Mouse (Mus musculus): ENCODE measurements around the gene Cyp2b9. TPM values are rescaled to one million over a fixed set of nuclear protein-coding genes. Genes with fewer than 3 reads are reported as not detected.
"Not testable (repeated sequence)": the region's sequence is repeated elsewhere in the genome, so short reads cannot be mapped to it uniquely, and the experiment has no call there.

Gene Cyp2b9
- not detected in 2 replicates for polyA plus RNA-seq (2015; fragmentation: Nextera tagmentation; extraction: Ambion mirVana)

GRCm38 (mm10) chr7:26173111-26173510, at the start of gene Cyp2b9:
Gene Cyp2b9, plus strand, starts transcription at chr7:26173411.
- not testable (repeated sequence) for H3K9me3 ChIP-seq, H3K36me3 ChIP-seq
- WGBS, result 59% methylated on average over 2 of the region's 3 CpGs

GRCm38 (mm10) chr7:26139623-26140022, 33.6 kb upstream of the Cyp2b9 start:
- not testable (repeated sequence) for H3K4me3 ChIP-seq; H3K36me3 ChIP-seq; H3K4me1 ChIP-seq (replicated peaks); H3K27ac ChIP-seq; H3K27me3 ChIP-seq; ATAC-seq (ENCODE audit: low FRiP score); H3K9me3 ChIP-seq; H3K9ac ChIP-seq; H3K4me2 ChIP-seq
- whole genome bisulfite sequencing, result no CpG with 5 or more reads among the region's 2 CpGs

More at GRCm38 (mm10) chr7:26173111-26173510, at the start of gene Cyp2b9:
- not testable (repeated sequence) for ATAC-seq (ENCODE audit: low FRiP score); H3K27me3 ChIP-seq; H3K9ac ChIP-seq; H3K27ac ChIP-seq; H3K4me2 ChIP-seq; H3K4me1 ChIP-seq (replicated peaks); H3K4me3 ChIP-seq

DNA sequence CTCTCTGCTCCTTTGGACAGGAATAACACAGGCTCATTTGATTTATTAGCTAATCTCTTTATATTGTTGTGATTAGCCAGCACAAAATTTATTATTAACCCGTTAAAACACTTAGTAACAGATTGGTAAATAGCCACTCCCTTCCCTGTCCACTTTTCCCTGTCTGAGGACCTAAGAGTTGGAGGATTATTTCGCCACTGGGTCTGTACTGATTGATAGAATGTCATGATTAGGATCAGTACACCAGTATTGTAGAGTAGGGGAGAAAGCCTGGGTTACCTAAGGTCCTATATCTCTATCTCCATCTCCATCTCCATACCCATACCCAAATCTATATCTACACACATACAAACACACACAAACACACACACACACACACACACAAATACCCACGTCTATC, 29.6 kb upstream of the Cyp2b9 start:
- WGBS, result no CpG with 5 or more reads among the region's 3 CpGs
- not testable (repeated sequence) for H3K9me3 ChIP-seq; H3K4me3 ChIP-seq; H3K27ac ChIP-seq; H3K27me3 ChIP-seq; ATAC-seq (ENCODE audit: low FRiP score); H3K36me3 ChIP-seq; H3K4me2 ChIP-seq; H3K9ac ChIP-seq; H3K4me1 ChIP-seq (replicated peaks)

DNA sequence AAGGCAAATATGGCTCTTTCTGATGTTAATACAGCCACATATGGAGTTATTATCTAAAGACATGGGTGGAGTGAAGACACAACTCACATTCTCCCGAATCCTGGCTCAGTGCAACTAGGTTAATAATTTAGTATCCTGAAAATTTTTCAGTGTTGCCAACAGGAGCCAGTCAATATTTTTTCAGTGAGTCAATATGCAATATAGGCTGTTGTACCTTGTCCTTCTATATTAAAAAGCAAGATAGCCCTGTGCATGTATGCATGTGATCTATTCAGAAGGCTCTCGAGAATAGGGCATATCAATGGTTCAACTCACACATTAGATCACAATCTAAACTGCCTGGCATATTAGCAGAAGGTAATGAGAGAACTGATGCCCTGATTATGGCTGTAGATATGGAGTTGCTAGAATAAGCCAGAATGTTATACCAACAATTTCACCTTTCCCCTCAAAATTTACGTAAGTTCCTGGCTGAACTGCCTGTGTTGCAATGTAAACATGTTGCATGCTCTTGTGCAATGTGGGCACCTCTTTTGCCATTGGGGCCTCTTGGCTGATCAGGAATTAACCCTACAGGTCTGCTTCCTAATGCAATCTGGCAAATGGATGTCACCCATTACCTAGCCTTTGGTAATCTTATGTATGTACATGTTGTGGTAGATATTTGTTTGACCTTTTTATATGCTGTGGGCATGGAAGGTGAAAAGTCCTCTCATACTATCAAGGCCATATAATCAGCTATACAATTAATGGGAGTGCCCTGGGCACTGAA, 4.3 kb upstream of the Cyp2b9 start:
- H3K4me3 ChIP-seq; H3K27me3 ChIP-seq; H3K27ac ChIP-seq; H3K9ac ChIP-seq; H3K9me3 ChIP-seq; ATAC-seq (ENCODE audit: low FRiP score); H3K36me3 ChIP-seq; H3K4me1 ChIP-seq (replicated peaks); H3K4me2 ChIP-seq: not testable (repeated sequence)
- WGBS, result 87% methylated on average over 2 of the region's 3 CpGs

DNA sequence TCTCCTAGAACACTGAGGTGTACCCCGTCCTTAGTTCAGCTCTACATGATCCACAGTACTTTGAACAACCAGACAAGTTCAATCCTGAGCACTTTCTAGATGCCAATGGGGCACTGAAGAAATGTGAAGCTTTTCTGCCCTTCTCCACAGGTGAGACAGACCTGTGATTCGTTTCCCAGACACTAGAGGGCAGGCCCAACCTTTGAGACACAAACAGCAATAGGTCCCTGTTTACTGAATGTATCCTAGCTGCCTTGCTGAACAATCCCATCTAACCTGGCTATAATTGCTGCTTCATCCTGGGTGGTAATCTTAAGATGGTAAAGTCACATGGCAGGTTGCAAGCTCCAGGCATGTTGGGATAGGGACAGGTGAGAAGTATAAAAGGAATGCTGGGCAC, 27.9 kb downstream of the Cyp2b9 start:
- Histone ChIP-seq H3K27me3 (no peaks in the 10 kb centered on the region), H3K4me3 (no peak overlapping the region), H3K9me3 (peaks cover 36% of the 10 kb centered on the region), H3K9ac (no peak overlapping the region), H3K4me1 (replicated peaks) (no peaks in the 10 kb centered on the region), H3K27ac (no peak overlapping the region), H3K4me2 (no peak overlapping the region), H3K36me3 (no peaks in the 10 kb centered on the region)
- WGBS, result 23% methylated on average over 2 of the region's 2 CpGs
- no peak for ATAC-seq (ENCODE audit: low FRiP score)

- not testable (repeated sequence) for H3K9ac ChIP-seq; H3K27me3 ChIP-seq; H3K36me3 ChIP-seq; ATAC-seq (ENCODE audit: low FRiP score); H3K4me2 ChIP-seq; H3K4me1 ChIP-seq (replicated peaks); H3K9me3 ChIP-seq; H3K27ac ChIP-seq; H3K4me3 ChIP-seq
- 83% methylated on average over 1 of the region's 1 CpGs for WGBS
Measured at GRCm38 (mm10) chr7:26260034-26260433, 86.8 kb downstream of the Cyp2b9 start, which contains the start of gene Vmn1r184. Gene Vmn1r184, plus strand, starts transcription at chr7:26260334.

Other genes starting within 250 kb of the Cyp2b9 start
- not detected in 2 replicates for gene Cyp2b13, start 111.9 kb upstream of the Cyp2b9 start, polyA plus RNA-seq (2015; fragmentation: Nextera tagmentation; extraction: Ambion mirVana)
- not detected in 2 replicates for gene Vmn1r184, start 86.9 kb downstream of the Cyp2b9 start, polyA plus RNA-seq (2015; fragmentation: Nextera tagmentation; extraction: Ambion mirVana)
- not detected in 2 replicates for gene Cyp2a4, start 133.8 kb downstream of the Cyp2b9 start, polyA plus RNA-seq (2015; fragmentation: Nextera tagmentation; extraction: Ambion mirVana)
- not detected in 2 replicates for gene Nlrp9c, start 230.3 kb downstream of the Cyp2b9 start, polyA plus RNA-seq (2015; fragmentation: Nextera tagmentation; extraction: Ambion mirVana)